Mouse (Mus musculus): Measurements from ENCODE around the gene Ano4.

Gene Ano4

GRCm38 (mm10) chr10:89280402-89280801, 64.2 kb downstream of the Ano4 start:
- no peak for DNase-seq (ENCODE audit: low read depth)

DNA sequence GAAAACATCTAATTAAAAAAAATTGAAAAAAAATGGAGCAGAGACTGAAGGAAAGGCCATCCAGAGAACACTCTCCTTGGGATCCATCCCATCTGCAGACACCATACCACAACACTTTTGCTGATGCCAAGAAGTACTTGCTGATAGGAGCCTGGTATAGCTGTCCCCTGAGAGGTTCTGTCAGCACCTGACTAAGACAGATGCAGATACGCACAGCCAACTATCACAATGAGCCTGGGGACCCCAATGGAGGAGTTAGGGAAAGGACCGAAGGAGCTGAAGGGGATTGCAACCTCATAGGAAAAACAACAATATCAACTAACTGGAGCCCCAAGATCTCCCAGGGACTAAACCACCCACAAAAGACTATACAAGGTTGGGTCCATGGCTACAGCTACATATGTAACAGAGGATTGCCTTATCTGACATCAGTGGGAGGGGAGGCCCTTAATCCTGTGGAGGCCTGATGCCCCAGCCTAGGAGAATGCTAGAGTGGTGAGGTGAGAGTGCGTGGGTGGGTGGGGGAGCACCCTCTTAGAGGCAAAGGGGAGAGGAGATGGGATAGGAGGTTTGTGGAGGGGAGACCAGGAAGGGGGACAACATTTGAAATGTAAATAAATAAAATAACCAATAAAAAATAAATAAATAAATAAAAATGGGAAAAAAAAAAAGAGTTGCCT, 71.4 kb downstream of the Ano4 start:
- no peak for DNase-seq (ENCODE audit: low read depth)

DNA sequence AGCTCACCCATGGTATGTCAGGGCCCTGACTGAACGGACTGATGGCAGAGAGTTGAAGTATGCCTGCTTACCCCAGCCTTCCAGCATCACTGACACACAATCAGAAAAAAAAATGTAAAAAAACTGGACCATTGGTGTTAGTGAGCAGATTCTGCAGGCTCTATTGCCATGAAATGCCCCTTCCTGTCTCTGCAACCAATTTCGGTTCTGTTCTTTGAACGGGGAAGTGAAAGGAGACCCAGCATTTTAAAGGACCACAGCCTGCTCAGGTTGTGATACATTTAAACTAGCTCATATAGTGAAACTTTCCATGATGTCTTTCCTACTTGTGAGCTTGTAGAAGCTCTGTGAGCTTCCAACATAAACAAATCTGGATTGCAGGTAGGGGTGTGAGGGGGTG, 77.2 kb downstream of the Ano4 start:
- DNase-seq (ENCODE audit: low read depth) = no peak

GRCm38 (mm10) chr10:89263396-89263795, 81.2 kb downstream of the Ano4 start:
- no peak for DNase-seq (ENCODE audit: low read depth)

GRCm38 (mm10) chr10:89257457-89258381, 86.8 kb downstream of the Ano4 start:
- DNase-seq (ENCODE audit: low read depth) = no peak

DNA sequence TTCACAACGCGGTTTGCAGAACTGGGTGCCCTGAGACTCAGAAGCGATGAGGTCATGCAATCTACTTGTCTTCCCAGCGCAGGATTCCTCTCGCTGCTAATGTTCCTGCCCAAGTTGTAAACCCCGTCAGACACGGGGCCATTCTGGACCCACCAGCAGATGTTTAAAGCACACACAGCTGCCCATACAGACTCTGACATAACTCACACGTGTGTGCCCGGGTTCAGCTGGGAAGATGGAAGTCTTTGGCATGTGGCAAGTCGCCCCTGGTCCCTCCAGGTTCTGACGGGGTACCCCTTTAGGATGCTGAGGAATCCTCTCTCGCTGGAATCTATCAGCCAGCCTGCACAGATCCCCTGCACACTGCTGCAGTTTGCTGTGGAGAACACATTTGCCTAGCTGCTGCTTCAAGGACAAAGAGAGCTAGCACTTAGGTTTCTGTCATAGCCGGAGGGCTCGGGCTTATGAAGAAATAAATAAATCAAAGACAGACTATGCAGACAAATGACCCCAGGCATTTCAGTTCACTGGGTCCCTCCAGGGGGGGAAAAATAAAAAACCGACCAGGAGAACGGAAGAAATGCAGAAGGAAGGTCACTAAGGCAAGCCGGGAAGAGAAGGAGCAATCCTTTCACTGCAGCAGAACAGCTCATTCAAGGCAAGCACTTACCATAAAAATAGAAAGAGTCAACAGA, 87.7 kb downstream of the Ano4 start:
- no peak for DNase-seq (ENCODE audit: low read depth)

DNA sequence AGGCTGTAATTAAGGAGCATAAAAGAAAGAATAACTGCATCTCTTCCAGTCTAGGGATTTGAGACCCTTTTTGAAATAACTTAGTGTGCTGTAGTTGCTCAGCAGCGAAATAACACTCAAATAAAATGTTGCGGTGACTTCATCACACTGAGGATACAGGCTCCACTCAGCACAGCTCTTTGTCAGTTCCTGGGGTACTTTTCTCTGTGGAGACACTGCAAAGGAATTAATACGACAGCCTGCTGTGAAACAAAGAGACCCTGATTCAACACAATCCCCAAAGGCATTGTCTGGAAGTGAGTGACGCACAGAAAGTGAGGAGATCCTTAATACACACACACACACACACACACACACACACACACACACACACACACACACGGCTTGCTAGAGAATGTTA, 89.8 kb downstream of the Ano4 start:
- DNase-seq (ENCODE audit: low read depth) = no peak

GRCm38 (mm10) chr10:89253799-89254198, 90.8 kb downstream of the Ano4 start:
- DNase-seq (ENCODE audit: low read depth) = no peak

- no peak for DNase-seq (ENCODE audit: low read depth)
Observed at GRCm38 (mm10) chr10:89252636-89253035, 91.9 kb downstream of the Ano4 start.

GRCm38 (mm10) chr10:89243808-89244207, 100.8 kb downstream of the Ano4 start:
- no peak for DNase-seq (ENCODE audit: low read depth)

- no peak for DNase-seq (ENCODE audit: low read depth)
Observed at GRCm38 (mm10) chr10:89224524-89224923, 120.0 kb downstream of the Ano4 start.

- DNase-seq (ENCODE audit: low read depth) = no peak
Observed at GRCm38 (mm10) chr10:89222284-89222989, 122.1 kb downstream of the Ano4 start.

- DNase-seq (ENCODE audit: low read depth) = no peak
Observed at GRCm38 (mm10) chr10:89216078-89216477, 128.5 kb downstream of the Ano4 start.

GRCm38 (mm10) chr10:89205858-89206257, 138.7 kb downstream of the Ano4 start:
- no peak for DNase-seq (ENCODE audit: low read depth)

GRCm38 (mm10) chr10:89196444-89196843, 148.1 kb downstream of the Ano4 start:
- no peak for DNase-seq (ENCODE audit: low read depth)

- no peak for DNase-seq (ENCODE audit: low read depth)
Observed at GRCm38 (mm10) chr10:89195068-89195467, 149.5 kb downstream of the Ano4 start.

DNA sequence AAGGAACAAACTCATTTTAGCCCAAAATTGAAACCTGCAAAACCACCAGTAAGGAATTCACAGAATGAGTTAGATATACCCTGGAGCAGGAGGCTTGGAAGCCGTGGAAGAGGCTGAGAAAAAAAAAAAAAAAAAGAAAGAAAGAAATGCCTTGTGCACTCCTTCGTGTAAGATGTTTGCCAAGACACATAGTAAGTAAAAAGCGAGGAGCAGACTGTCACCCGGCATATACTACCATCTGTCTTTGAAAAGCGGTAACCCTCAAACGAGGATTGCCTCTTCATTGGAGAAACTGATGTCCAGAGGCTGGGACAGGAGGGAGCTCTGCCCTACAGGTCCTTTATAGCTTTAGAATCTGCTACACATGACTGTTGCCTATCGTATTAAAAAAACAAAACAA, 150.1 kb downstream of the Ano4 start:
- no peak for DNase-seq (ENCODE audit: low read depth)

DNA sequence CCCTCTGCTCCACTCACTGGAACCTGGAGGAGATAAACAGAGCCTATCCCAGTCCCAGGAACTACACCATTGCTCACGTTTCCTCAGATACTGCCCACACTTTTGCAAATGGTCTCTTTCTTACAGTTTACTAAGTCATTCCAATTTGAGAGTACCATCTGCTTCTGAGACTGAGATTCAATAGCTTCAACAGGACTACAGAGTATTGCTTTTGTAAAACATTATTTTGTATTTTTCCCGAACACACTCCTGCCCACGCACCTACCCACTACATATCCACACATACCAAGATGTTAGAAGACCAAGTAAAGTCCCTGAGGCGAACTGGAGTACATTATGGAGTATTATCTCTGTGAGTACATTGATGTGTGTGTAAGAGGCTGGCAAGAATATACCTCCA, 166.6 kb downstream of the Ano4 start:
- no peak for DNase-seq (ENCODE audit: low read depth)

- DNase-seq (ENCODE audit: low read depth) = no peak
Observed at GRCm38 (mm10) chr10:89164533-89164932, 180.0 kb downstream of the Ano4 start.

GRCm38 (mm10) chr10:89155502-89155901, 189.1 kb downstream of the Ano4 start:
- DNase-seq (ENCODE audit: low read depth) = no peak

DNA sequence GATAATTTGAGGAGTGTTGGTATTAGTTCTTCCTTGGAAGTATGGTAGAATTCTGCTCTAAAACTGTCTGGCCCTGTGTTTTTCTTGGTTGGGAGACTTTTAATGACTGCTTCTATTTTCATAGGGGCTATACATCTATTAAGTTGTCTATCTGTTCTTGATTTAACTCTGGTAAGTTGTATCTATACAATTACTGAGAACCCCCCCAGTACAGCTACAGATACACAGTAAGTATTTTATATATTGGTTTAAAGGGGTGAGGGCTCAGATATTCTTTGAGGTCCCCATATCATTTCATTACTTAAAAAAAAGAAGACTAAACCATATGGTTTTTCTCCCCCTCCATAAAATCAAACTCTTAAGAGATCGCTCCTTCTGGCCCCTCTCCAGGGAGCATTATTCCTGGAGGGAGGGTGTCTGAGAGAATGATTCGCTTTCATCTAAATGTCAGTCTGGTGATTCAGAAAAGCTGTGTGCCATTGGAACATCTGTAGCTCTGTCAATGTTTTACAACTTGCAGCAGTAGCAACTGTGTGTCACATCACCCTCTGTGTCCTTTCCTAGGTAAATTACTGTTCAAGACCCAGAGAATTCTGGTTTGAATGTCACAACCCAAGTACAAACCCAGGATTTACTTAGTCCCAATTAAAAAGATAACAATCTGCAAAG, 189.6 kb downstream of the Ano4 start:
- no peak for DNase-seq (ENCODE audit: low read depth)

GRCm38 (mm10) chr10:89149166-89149565, 195.4 kb downstream of the Ano4 start:
- no peak for DNase-seq (ENCODE audit: low read depth)
